Mouse (Mus musculus) fibroblast of lung, adult 2 months (primary cell): ENCODE measurements at regions not wholly inside any gene's neighbourhood (a gene's known extent, or its start where the extent isn't known, plus 50 kb on each side); places are given as distances from the start of the nearest gene placed in this dataset.
A peak's percentile ranks its signal among the peaks of the same experiment; 100 is the strongest.

Source experiments
- DNase-seq: peaks from one replicate; pipeline ENCODE4 v3.0.0-alpha.2; 2011; ENCODE audit warnings: low read depth

GRCm38 (mm10) chr4:89400342-89400741, 89.5 kb upstream of the Cdkn2b start:
- DNase-seq: no peak

- DNase-seq: no peak
Measured at GRCm38 (mm10) chr4:89399277-89399676, 88.4 kb upstream of the Cdkn2b start.

GRCm38 (mm10) chr4:89396020-89396419, 85.2 kb upstream of the Cdkn2b start:
- no peak for DNase-seq

- no peak for DNase-seq
Measured at GRCm38 (mm10) chr4:89395336-89395735, 84.5 kb upstream of the Cdkn2b start.

- DNase-seq: peak; percentile 78
Measured at GRCm38 (mm10) chr4:89393251-89393711, 82.4 kb upstream of the Cdkn2b start.

GRCm38 (mm10) chr4:89392791-89393190, 82.0 kb upstream of the Cdkn2b start:
- DNase-seq: no peak

- no peak for DNase-seq
Measured at GRCm38 (mm10) chr4:89391463-89392308, 80.8 kb upstream of the Cdkn2b start.

- no peak for DNase-seq
Measured at GRCm38 (mm10) chr4:89383548-89383947, 72.7 kb upstream of the Cdkn2b start.

GRCm38 (mm10) chr4:89382434-89382976, 71.7 kb upstream of the Cdkn2b start:
- no peak for DNase-seq

- DNase-seq: no peak
Measured at GRCm38 (mm10) chr4:89381763-89382162, 70.9 kb upstream of the Cdkn2b start.

GRCm38 (mm10) chr4:89381077-89381476, 70.2 kb upstream of the Cdkn2b start:
- no peak for DNase-seq

- no peak for DNase-seq
Measured at GRCm38 (mm10) chr4:89380330-89380945, 69.6 kb upstream of the Cdkn2b start.

- DNase-seq: no peak
Measured at GRCm38 (mm10) chr4:89379622-89380329, 68.9 kb upstream of the Cdkn2b start.

GRCm38 (mm10) chr4:89372631-89373030, 61.8 kb upstream of the Cdkn2b start:
- no peak for DNase-seq

- DNase-seq: no peak
Measured at GRCm38 (mm10) chr4:89368850-89369524, 58.1 kb upstream of the Cdkn2b start.

- DNase-seq: no peak
Measured at GRCm38 (mm10) chr4:89366581-89367141, 55.8 kb upstream of the Cdkn2b start.

GRCm38 (mm10) chr4:89365875-89366274, 55.0 kb upstream of the Cdkn2b start:
- no peak for DNase-seq

- no peak for DNase-seq
Measured at GRCm38 (mm10) chr4:89363150-89363683, 52.4 kb upstream of the Cdkn2b start.

GRCm38 (mm10) chr4:89362650-89363049, 51.8 kb upstream of the Cdkn2b start:
- DNase-seq: no peak

GRCm38 (mm10) chr4:89361316-89361715, 50.5 kb upstream of the Cdkn2b start:
- no peak for DNase-seq
